Mouse (Mus musculus) ES-Bruce4 (cell line): ENCODE results near the gene Rora.

Experiments
- EP300 ChIP-seq: IDR thresholded peaks from 2 replicates; pipeline ENCODE4 v1.6.1; 2011; ENCODE audit warnings: low read depth, low read length; ENCODE audit not compliant: insufficient read depth
- POLR2A ChIP-seq: IDR thresholded peaks from one replicate; pipeline ENCODE4 v1.8.1; 2011; ENCODE audit warnings: low read length; ENCODE audit not compliant: insufficient read depth

- TF ChIP-seq POLR2A (no peak), EP300 (no peak)
These were observed 55.6 kb downstream of the Rora start for GRCm38 (mm10) chr9:68709232-68709631.
